Mouse (Mus musculus): ENCODE data around the gene Irf2bpl. TPM values are rescaled to one million over a fixed set of nuclear protein-coding genes. Genes with fewer than 3 reads are reported as not detected.

Gene Irf2bpl
- polyA plus RNA-seq, 1 experiment from 2014 or later: 47.6 TPM

GRCm38 (mm10) chr12:86889103-86889644 is 4.6 kb upstream of the Irf2bpl start:
- H3K27me3 ChIP-seq (ENCODE audit: control insufficient read depth, insufficient read depth, low read length): no peaks in the 10 kb centered on the region
- 19% methylated on average over 7 of the region's 7 CpGs for WGBS
- H3K4me3 ChIP-seq (ENCODE audit: low read depth, low read length): no peak overlapping the region
- H3K4me2 ChIP-seq (ENCODE audit: low read depth, low read length): peak overlapping the region; percentile 42; the same call in 1 of the 2 replicates
- no peak overlapping the region for H3K27ac ChIP-seq (ENCODE audit: low read depth, low read length)
- H3K4me1 ChIP-seq (ENCODE audit: control insufficient read depth, insufficient read depth, low read length): peaks cover 72% of the 10 kb centered on the region
- 0 out of 2 replicates have a peak overlapping the region, but pooled peaks have one; percentile 16 for H3K9ac ChIP-seq (replicated peaks; ENCODE audit: low read depth, low read length)
- ATAC-seq (ENCODE audit: low read depth): no peak
- no peaks in the 10 kb centered on the region for H3K9me3 ChIP-seq (ENCODE audit: control insufficient read depth, low read length)
- H3K36me3 ChIP-seq (ENCODE audit: control insufficient read depth, insufficient read depth, low read length): no peaks in the 10 kb centered on the region

GRCm38 (mm10) chr12:86888130-86889069 is 3.8 kb upstream of the Irf2bpl start:
- H3K27me3 ChIP-seq (ENCODE audit: control insufficient read depth, insufficient read depth, low read length): peaks cover 4% of the 10 kb centered on the region; the same call in 1 of the 2 replicates
- H3K27ac ChIP-seq (ENCODE audit: low read depth, low read length): peak overlapping the region; percentile 70
- H3K9me3 ChIP-seq (ENCODE audit: control insufficient read depth, low read length): no peaks in the 10 kb centered on the region
- no peak for ATAC-seq (ENCODE audit: low read depth)
- H3K4me3 ChIP-seq (ENCODE audit: low read depth, low read length): peak overlapping the region; percentile 4; the same call in 1 of the 2 replicates
- H3K36me3 ChIP-seq (ENCODE audit: control insufficient read depth, insufficient read depth, low read length): no peaks in the 10 kb centered on the region
- peak overlapping the region; percentile 37 for H3K9ac ChIP-seq (replicated peaks; ENCODE audit: low read depth, low read length)
- 2% methylated on average over 45 of the region's 47 CpGs for whole genome bisulfite sequencing
- peak overlapping the region; percentile 42 for H3K4me2 ChIP-seq (ENCODE audit: low read depth, low read length)
- peaks cover 66% of the 10 kb centered on the region for H3K4me1 ChIP-seq (ENCODE audit: control insufficient read depth, insufficient read depth, low read length)

- Histone ChIP-seq H3K27me3 (ENCODE audit: control insufficient read depth, insufficient read depth, low read length) (peaks cover 4% of the 10 kb centered on the region; the same call in 1 of the 2 replicates), H3K4me1 (ENCODE audit: control insufficient read depth, insufficient read depth, low read length) (peaks cover 58% of the 10 kb centered on the region), H3K9ac (replicated peaks; ENCODE audit: low read depth, low read length) (peak overlapping the region; percentile 37; the same call in 1 of the 2 replicates), H3K9me3 (ENCODE audit: control insufficient read depth, low read length) (no peaks in the 10 kb centered on the region), H3K4me3 (ENCODE audit: low read depth, low read length) (no peak overlapping the region), H3K27ac (ENCODE audit: low read depth, low read length) (peak overlapping the region; percentile 70), H3K4me2 (ENCODE audit: low read depth, low read length) (peak overlapping the region; percentile 42), H3K36me3 (ENCODE audit: control insufficient read depth, insufficient read depth, low read length) (no peaks in the 10 kb centered on the region)
- WGBS: 39% methylated on average over 14 of the region's 14 CpGs
- ATAC-seq (ENCODE audit: low read depth): no peak
These were observed 3.0 kb upstream of the Irf2bpl start for GRCm38 (mm10) chr12:86887381-86888129.

GRCm38 (mm10) chr12:86886446-86886965 is 1.9 kb upstream of the Irf2bpl start:
- 64% methylated on average over 7 of the region's 7 CpGs for WGBS
- Histone ChIP-seq H3K4me2 (ENCODE audit: low read depth, low read length) (no peak overlapping the region), H3K36me3 (ENCODE audit: control insufficient read depth, insufficient read depth, low read length) (no peaks in the 10 kb centered on the region), H3K27me3 (ENCODE audit: control insufficient read depth, insufficient read depth, low read length) (peaks cover 4% of the 10 kb centered on the region; the same call in 1 of the 2 replicates), H3K9ac (replicated peaks; ENCODE audit: low read depth, low read length) (no peak overlapping the region), H3K9me3 (ENCODE audit: control insufficient read depth, low read length) (no peaks in the 10 kb centered on the region), H3K4me3 (ENCODE audit: low read depth, low read length) (no peak overlapping the region), H3K27ac (ENCODE audit: low read depth, low read length) (no peak overlapping the region), H3K4me1 (ENCODE audit: control insufficient read depth, insufficient read depth, low read length) (peaks cover 47% of the 10 kb centered on the region)
- ATAC-seq (ENCODE audit: low read depth): no peak

- 0 out of 2 replicates have a peak overlapping the region, but pooled peaks have one; percentile 99 for H3K27ac ChIP-seq (ENCODE audit: low read depth, low read length)
- no peak overlapping the region for H3K4me3 ChIP-seq (ENCODE audit: low read depth, low read length)
- no peaks in the 10 kb centered on the region for H3K36me3 ChIP-seq (ENCODE audit: control insufficient read depth, insufficient read depth, low read length)
- 30% methylated on average over 5 of the region's 5 CpGs for WGBS
- H3K4me1 ChIP-seq (ENCODE audit: control insufficient read depth, insufficient read depth, low read length): peaks cover 42% of the 10 kb centered on the region
- ATAC-seq (ENCODE audit: low read depth): no peak
- H3K9me3 ChIP-seq (ENCODE audit: control insufficient read depth, low read length): no peaks in the 10 kb centered on the region
- peaks cover 4% of the 10 kb centered on the region; the same call in 1 of the 2 replicates for H3K27me3 ChIP-seq (ENCODE audit: control insufficient read depth, insufficient read depth, low read length)
- H3K9ac ChIP-seq (replicated peaks; ENCODE audit: low read depth, low read length): no peak overlapping the region
- peak overlapping the region; percentile 70; the same call in 1 of the 2 replicates for H3K4me2 ChIP-seq (ENCODE audit: low read depth, low read length)
These were observed 1.1 kb upstream of the Irf2bpl start for GRCm38 (mm10) chr12:86885746-86886145.

- Histone ChIP-seq H3K4me2 (ENCODE audit: low read depth, low read length) (peak overlapping the region; percentile 70), H3K36me3 (ENCODE audit: control insufficient read depth, insufficient read depth, low read length) (no peaks in the 10 kb centered on the region), H3K4me3 (ENCODE audit: low read depth, low read length) (peak overlapping the region; percentile 95), H3K9me3 (ENCODE audit: control insufficient read depth, low read length) (no peaks in the 10 kb centered on the region), H3K4me1 (ENCODE audit: control insufficient read depth, insufficient read depth, low read length) (peaks cover 38% of the 10 kb centered on the region), H3K9ac (replicated peaks; ENCODE audit: low read depth, low read length) (peak overlapping the region; percentile 100), H3K27ac (ENCODE audit: low read depth, low read length) (peak overlapping the region; percentile 99), H3K27me3 (ENCODE audit: control insufficient read depth, insufficient read depth, low read length) (peaks cover 4% of the 10 kb centered on the region; the same call in 1 of the 2 replicates)
- no peak for ATAC-seq (ENCODE audit: low read depth)
- 9% methylated on average over 6 of the region's 6 CpGs for WGBS
These were observed 738 bp upstream of the Irf2bpl start for GRCm38 (mm10) chr12:86885336-86885735.

GRCm38 (mm10) chr12:86883280-86884196 is 1.1 kb downstream of the Irf2bpl start:
- no peaks in the 10 kb centered on the region for H3K36me3 ChIP-seq (ENCODE audit: control insufficient read depth, insufficient read depth, low read length)
- peak overlapping the region; percentile 70 for H3K4me2 ChIP-seq (ENCODE audit: low read depth, low read length)
- ATAC-seq (ENCODE audit: low read depth): no peak
- peak overlapping the region; percentile 100 for H3K9ac ChIP-seq (replicated peaks; ENCODE audit: low read depth, low read length)
- WGBS: under 1% methylated on average over 82 of the region's 84 CpGs
- H3K27me3 ChIP-seq (ENCODE audit: control insufficient read depth, insufficient read depth, low read length): peaks cover 4% of the 10 kb centered on the region; the same call in 1 of the 2 replicates
- peaks cover 34% of the 10 kb centered on the region for H3K4me1 ChIP-seq (ENCODE audit: control insufficient read depth, insufficient read depth, low read length)
- peak overlapping the region; percentile 99 for H3K27ac ChIP-seq (ENCODE audit: low read depth, low read length)
- H3K4me3 ChIP-seq (ENCODE audit: low read depth, low read length): peak overlapping the region; percentile 95
- H3K9me3 ChIP-seq (ENCODE audit: control insufficient read depth, low read length): no peaks in the 10 kb centered on the region

GRCm38 (mm10) chr12:86883019-86883279 is 1.6 kb downstream of the Irf2bpl start:
- H3K4me2 ChIP-seq (ENCODE audit: low read depth, low read length): peak overlapping the region; percentile 70
- peak overlapping the region; percentile 100 for H3K9ac ChIP-seq (replicated peaks; ENCODE audit: low read depth, low read length)
- peak overlapping the region; percentile 99 for H3K27ac ChIP-seq (ENCODE audit: low read depth, low read length)
- ATAC-seq (ENCODE audit: low read depth): no peak
- H3K9me3 ChIP-seq (ENCODE audit: control insufficient read depth, low read length): no peaks in the 10 kb centered on the region
- H3K4me3 ChIP-seq (ENCODE audit: low read depth, low read length): peak overlapping the region; percentile 95
- no peaks in the 10 kb centered on the region for H3K36me3 ChIP-seq (ENCODE audit: control insufficient read depth, insufficient read depth, low read length)
- H3K27me3 ChIP-seq (ENCODE audit: control insufficient read depth, insufficient read depth, low read length): peaks cover 4% of the 10 kb centered on the region; the same call in 1 of the 2 replicates
- peaks cover 34% of the 10 kb centered on the region for H3K4me1 ChIP-seq (ENCODE audit: control insufficient read depth, insufficient read depth, low read length)
- WGBS: 1% methylated on average over 24 of the region's 24 CpGs

All from neural tube, embryonic 14.5 days (tissue).